Mouse (Mus musculus): Measurements from ENCODE around the gene Elf4. TPM values are rescaled to one million over a fixed set of nuclear protein-coding genes. Genes with fewer than 3 reads are reported as not detected.
A peak's percentile ranks its signal among the peaks of the same experiment; 100 is the strongest.

Gene Elf4
- polyA plus RNA-seq, 1 experiment from 2014 or later = 2.0 TPM

DNA sequence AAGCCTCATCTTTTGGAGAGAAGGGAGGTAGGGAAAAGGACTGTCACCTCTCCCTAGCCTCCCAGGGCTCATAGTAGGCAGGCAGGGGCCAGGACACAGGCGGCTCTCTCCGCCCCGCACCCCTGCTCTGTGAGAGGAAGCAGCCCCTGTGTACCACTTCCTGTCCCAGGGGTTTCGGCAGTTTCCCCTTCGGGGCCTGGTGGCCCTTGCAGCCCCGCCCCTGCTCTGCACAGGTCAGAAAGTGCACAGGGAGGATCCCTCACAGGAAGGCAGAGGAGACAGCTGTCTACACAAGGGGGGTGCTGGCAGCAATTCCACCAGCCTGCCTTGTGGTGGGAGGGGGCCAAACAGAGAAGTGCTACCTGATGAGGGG is 29.4 kb downstream of the Elf4 start:
- whole genome bisulfite sequencing = 29% methylated on average over 6 of the region's 6 CpGs
- H3K4me1 ChIP-seq = peaks cover 12% of the 10 kb centered on the region
- no peak overlapping the region for H3K4me3 ChIP-seq
- no peaks in the 10 kb centered on the region for H3K9me3 ChIP-seq
- no peaks in the 10 kb centered on the region for H3K36me3 ChIP-seq (replicated peaks)
- H3K27me3 ChIP-seq (ENCODE audit: poor library complexity, severe bottlenecking) = no peaks in the 10 kb centered on the region
- DNase-seq (ENCODE audit: extremely low spot score, low spot score) = no peak
- H3K27ac ChIP-seq = no peak overlapping the region

DNA sequence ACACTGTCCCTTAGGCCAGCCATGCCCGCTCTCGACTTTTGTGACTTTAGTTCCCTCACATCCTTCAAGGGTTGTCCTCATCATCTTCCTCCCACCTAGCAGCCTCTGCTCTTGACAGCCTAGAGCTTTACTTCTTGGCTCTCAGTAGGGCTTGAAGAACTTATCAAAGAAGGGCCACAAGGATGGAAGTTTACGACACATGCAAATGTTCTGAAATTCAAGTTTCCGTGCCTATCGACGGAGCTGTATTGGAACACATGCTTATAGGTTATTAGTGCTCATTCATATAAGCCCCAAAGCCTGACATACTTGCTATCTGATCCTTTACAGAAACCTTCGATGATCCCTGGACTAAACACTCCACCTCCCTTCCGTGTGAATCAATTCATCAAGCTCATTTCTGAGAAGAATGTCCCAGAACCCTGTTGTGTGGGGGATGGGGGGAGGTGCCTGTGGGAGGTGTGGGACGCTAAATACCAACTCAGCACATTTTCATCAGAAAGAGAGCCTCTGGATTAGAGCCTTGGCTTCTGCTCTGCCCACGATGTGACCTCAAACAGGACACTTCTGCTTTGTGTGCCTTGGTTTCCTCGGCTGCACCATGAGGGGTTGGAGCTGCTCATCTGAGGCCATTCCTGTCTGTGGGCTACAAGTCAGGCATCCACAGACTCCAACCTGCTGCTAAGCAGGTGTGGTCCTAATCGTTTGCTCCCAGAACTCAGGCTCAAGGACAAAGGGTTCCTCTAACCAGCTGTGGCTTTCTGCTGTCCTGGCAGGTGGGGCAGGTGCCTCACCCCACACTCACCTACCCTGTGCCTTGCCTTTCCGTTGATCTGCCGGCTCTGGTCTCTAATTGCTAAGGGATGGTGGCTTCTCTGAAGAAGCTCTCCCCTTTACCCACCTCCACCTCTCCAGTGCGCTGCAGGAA is 30.1 kb downstream of the Elf4 start:
- H3K9me3 ChIP-seq = no peaks in the 10 kb centered on the region
- WGBS = 67% methylated on average over 15 of the region's 15 CpGs
- no peak overlapping the region for H3K4me3 ChIP-seq
- H3K36me3 ChIP-seq (replicated peaks) = no peaks in the 10 kb centered on the region
- DNase-seq (ENCODE audit: extremely low spot score, low spot score) = no peak
- no peaks in the 10 kb centered on the region for H3K27me3 ChIP-seq (ENCODE audit: poor library complexity, severe bottlenecking)
- H3K4me1 ChIP-seq = peaks cover 12% of the 10 kb centered on the region
- H3K27ac ChIP-seq = no peak overlapping the region

DNA sequence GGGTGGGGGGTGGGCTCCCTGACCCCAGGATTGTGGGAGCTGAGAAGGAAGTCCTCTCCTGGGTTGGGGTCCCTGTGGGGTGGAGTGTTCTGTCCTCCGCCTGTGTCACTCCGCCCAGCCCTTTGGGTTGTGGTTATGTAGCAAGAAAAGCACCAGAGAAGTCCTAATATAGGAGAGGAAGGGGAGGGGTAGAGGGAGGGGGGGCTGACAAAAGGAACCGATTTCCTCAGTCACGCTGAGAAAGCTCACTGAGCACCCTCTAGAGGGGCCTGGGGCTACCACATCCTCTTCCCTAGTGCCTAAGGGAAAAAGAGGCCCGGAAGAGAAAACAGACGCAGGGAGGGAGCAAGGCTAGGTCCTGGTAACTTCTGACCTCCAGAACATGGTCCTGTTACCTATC is 33.4 kb downstream of the Elf4 start:
- Histone ChIP-seq H3K4me3 (no peak overlapping the region), H3K4me1 (peaks cover 15% of the 10 kb centered on the region), H3K27ac (no peak overlapping the region), H3K36me3 (replicated peaks) (no peaks in the 10 kb centered on the region), H3K27me3 (ENCODE audit: poor library complexity, severe bottlenecking) (no peaks in the 10 kb centered on the region), H3K9me3 (no peaks in the 10 kb centered on the region)
- DNase-seq (ENCODE audit: extremely low spot score, low spot score) = no peak
- 36% methylated on average over 6 of the region's 6 CpGs for WGBS

DNA sequence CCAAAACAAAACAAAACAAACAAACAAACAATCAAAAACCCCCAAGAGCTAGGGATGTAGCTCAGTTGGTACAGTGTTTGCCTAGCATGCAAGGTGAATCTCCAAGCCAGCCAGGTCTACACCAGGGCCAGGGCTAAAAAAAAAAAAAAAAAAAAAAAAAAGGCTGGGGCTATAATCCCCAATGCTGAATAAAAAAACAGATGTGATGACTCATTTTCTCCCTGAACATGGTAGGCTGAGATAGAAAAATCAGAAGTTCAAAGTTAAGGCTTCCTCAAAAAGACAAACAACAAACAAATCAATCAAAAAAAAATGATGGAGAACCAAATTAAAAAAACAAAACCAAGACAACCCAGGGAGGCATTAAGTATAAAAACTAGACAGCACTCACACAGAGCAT is 33.8 kb downstream of the Elf4 start:
- Histone ChIP-seq H3K27me3 (ENCODE audit: poor library complexity, severe bottlenecking) (no peaks in the 10 kb centered on the region), H3K27ac (no peak overlapping the region), H3K4me3 (no peak overlapping the region), H3K9me3 (no peaks in the 10 kb centered on the region), H3K4me1 (peaks cover 15% of the 10 kb centered on the region), H3K36me3 (replicated peaks) (no peaks in the 10 kb centered on the region)
- DNase-seq (ENCODE audit: extremely low spot score, low spot score) = no peak

DNA sequence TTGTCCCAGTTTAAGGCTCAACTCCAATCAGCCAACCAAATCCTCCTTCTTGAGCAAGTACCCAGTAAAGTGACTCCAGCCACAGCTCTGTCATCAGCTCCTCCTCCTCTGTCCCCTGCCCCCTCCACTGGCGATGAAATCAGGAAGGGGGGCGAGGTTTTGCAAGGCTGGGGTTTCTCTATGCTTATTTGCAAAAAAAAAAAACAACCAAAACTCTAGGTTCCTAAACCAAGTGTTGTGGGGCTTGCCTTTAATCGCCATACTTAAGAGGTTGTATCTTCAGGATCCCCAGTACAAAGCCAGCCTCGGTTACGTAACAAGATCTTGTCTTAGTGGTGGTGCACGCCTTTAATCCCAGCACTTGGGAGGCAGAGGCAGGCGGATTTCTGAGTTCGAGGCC is 34.3 kb downstream of the Elf4 start:
- Histone ChIP-seq H3K36me3 (replicated peaks) (no peaks in the 10 kb centered on the region), H3K4me3 (no peak overlapping the region), H3K9me3 (no peaks in the 10 kb centered on the region), H3K4me1 (peaks cover 13% of the 10 kb centered on the region), H3K27me3 (ENCODE audit: poor library complexity, severe bottlenecking) (no peaks in the 10 kb centered on the region), H3K27ac (no peak overlapping the region)
- DNase-seq (ENCODE audit: extremely low spot score, low spot score) = no peak
- 82% methylated on average over 8 of the region's 8 CpGs for WGBS

DNA sequence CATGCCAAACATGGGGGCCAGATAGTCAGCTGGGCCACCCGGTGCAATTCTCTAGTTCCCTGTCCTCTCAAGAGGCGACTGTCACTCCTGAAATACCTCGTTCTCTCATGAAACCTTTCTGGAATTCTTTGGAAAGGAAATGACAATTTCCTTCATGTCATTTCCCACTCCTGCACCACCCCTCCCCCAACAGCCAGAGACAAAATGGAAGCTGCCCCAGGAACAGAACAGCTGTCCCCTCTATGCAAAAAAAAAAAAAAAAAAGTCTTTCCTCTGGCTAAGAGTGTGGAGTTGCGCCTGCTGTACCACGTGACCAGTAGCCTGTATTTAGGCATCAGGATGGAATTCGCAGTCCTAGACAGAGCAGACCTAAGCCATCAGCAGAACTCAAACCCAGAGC is 34.7 kb downstream of the Elf4 start:
- H3K27me3 ChIP-seq (ENCODE audit: poor library complexity, severe bottlenecking) = no peaks in the 10 kb centered on the region
- H3K9me3 ChIP-seq = no peaks in the 10 kb centered on the region
- no peak for DNase-seq (ENCODE audit: extremely low spot score, low spot score)
- H3K27ac ChIP-seq = no peak overlapping the region
- H3K4me3 ChIP-seq = no peak overlapping the region
- H3K36me3 ChIP-seq (replicated peaks) = no peaks in the 10 kb centered on the region
- H3K4me1 ChIP-seq = peaks cover 9% of the 10 kb centered on the region
- WGBS = 87% methylated on average over 6 of the region's 6 CpGs

DNA sequence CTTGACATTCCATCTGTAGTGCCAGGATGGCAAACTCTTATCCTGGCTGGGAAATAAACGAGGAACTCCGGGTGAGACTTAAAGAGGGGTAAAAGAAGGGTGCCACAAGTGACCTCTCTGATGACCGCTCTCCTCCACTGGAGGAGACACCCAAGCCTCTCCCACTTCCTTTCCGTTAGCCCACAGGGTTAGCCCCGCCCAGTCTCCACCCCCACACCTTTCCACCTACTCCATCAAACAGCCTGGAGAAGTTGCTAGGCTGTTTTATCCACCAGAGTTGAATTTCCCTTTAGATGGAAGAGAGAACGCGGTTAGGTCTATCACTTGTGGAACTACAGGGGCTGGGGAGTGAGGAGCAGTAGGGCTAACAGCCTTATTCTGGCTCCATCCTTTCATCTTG is 37.7 kb downstream of the Elf4 start:
- Histone ChIP-seq H3K27me3 (ENCODE audit: poor library complexity, severe bottlenecking) (no peaks in the 10 kb centered on the region), H3K27ac (no peak overlapping the region), H3K4me1 (peaks cover 8% of the 10 kb centered on the region; the same call in 1 of the 2 replicates), H3K36me3 (replicated peaks) (no peaks in the 10 kb centered on the region), H3K4me3 (no peak overlapping the region), H3K9me3 (no peaks in the 10 kb centered on the region)
- no peak for DNase-seq (ENCODE audit: extremely low spot score, low spot score)
- WGBS = 71% methylated on average over 7 of the region's 7 CpGs

DNA sequence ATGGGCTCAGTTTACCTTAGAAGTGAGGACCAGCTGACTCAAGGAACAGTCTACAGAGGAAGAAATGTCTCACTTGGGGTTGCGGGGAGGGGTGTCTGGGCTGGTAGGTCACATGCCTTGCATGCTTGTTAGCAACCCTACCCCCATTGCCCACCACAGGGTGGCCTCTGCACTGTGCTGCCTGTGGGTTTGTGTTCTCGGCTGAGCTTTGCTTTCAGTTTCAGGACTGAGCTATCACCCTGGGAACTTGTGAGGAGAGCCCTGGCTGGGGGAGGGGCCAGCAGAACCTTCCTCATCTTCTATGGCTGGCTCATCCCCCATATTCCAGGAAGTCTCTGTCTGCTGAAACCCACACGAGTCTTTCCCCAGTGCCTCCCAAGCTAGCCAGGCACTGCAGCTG is 38.3 kb downstream of the Elf4 start:
- H3K9me3 ChIP-seq = no peaks in the 10 kb centered on the region
- WGBS = 49% methylated on average over 3 of the region's 3 CpGs
- no peak for DNase-seq (ENCODE audit: extremely low spot score, low spot score)
- H3K36me3 ChIP-seq (replicated peaks) = no peaks in the 10 kb centered on the region
- peaks cover 5% of the 10 kb centered on the region; the same call in 1 of the 2 replicates for H3K4me1 ChIP-seq
- H3K27me3 ChIP-seq (ENCODE audit: poor library complexity, severe bottlenecking) = no peaks in the 10 kb centered on the region
- H3K4me3 ChIP-seq = no peak overlapping the region
- no peak overlapping the region for H3K27ac ChIP-seq

DNA sequence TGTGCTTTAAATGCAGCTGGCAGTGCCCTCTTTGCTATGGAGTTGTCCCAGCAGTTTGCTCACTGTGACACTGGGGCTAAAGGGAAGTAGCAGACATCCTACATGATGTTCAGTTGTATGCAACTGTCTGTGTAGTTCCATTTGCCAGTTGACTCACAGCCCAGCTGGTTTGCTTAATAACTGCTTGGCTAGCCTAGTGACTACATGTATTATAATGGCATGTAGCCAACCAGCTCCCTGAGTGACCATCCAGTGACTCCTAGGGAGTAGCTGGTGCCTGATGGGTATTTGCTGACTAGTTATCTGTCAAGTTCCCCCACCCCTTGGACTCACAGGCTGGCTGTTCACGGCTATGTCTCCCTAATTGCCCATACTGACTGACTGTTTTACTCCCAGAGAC is 39.3 kb downstream of the Elf4 start:
- Histone ChIP-seq H3K27me3 (ENCODE audit: poor library complexity, severe bottlenecking) (no peaks in the 10 kb centered on the region), H3K36me3 (replicated peaks) (no peaks in the 10 kb centered on the region), H3K27ac (no peak overlapping the region), H3K4me3 (no peak overlapping the region), H3K4me1 (peaks cover 3% of the 10 kb centered on the region; the same call in 1 of the 2 replicates), H3K9me3 (no peaks in the 10 kb centered on the region)
- DNase-seq (ENCODE audit: extremely low spot score, low spot score) = no peak
- 85% methylated on average over 1 of the region's 1 CpGs for WGBS

DNA sequence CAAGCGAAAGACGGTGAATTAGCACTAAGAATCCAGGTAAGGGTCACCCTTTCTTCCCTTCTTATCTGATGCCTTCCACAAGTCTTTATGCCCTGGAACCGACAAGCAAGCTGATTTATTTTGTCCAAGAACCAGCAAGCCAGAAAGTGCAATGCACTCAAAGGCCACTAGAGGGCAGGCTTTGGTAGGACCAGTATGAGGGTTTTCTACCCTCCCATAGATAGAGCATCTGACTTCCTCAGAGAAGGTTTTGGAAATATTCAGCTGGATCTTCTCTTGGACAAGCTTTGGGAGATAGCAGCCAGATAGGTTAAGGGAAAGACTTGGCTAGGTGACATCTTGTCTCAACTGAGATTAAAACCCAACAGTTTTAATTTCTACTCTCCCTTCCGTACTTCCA is 39.9 kb downstream of the Elf4 start:
- WGBS = 27% methylated on average over 4 of the region's 4 CpGs
- no peak overlapping the region for H3K27ac ChIP-seq
- H3K4me3 ChIP-seq = no peak overlapping the region
- peak; percentile 54 for DNase-seq (ENCODE audit: extremely low spot score, low spot score)
- H3K27me3 ChIP-seq (ENCODE audit: poor library complexity, severe bottlenecking) = no peaks in the 10 kb centered on the region
- no peaks in the 10 kb centered on the region for H3K9me3 ChIP-seq
- H3K36me3 ChIP-seq (replicated peaks) = no peaks in the 10 kb centered on the region
- H3K4me1 ChIP-seq = peaks cover 3% of the 10 kb centered on the region; the same call in 1 of the 2 replicates

DNA sequence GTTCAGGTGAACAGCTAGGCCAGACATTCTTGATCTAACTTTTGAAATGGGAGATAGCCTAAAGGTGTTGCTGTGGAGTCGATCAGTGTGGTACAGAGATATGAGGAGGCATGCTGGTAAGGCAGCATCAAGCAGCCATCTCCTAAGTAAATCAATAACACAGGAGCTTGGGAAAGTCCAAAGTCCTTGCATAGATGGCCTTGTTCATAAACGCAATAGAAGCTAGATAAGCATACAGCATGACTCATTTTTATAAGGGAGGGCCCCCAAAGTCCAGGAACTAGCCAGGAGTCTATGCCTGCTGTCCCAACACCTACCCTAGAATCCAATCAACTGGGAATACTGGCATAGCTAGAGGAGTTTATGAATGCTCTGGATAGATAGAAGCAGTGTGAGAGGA is 44.5 kb downstream of the Elf4 start:
- no peaks in the 10 kb centered on the region for H3K27me3 ChIP-seq (ENCODE audit: poor library complexity, severe bottlenecking)
- H3K4me3 ChIP-seq = no peak overlapping the region
- H3K27ac ChIP-seq = no peak overlapping the region
- no peak for DNase-seq (ENCODE audit: extremely low spot score, low spot score)
- 84% methylated on average over 2 of the region's 2 CpGs for WGBS
- no peaks in the 10 kb centered on the region; the same call in 1 of the 2 replicates for H3K36me3 ChIP-seq (replicated peaks)
- no peaks in the 10 kb centered on the region for H3K9me3 ChIP-seq
- H3K4me1 ChIP-seq = no peaks in the 10 kb centered on the region

DNA sequence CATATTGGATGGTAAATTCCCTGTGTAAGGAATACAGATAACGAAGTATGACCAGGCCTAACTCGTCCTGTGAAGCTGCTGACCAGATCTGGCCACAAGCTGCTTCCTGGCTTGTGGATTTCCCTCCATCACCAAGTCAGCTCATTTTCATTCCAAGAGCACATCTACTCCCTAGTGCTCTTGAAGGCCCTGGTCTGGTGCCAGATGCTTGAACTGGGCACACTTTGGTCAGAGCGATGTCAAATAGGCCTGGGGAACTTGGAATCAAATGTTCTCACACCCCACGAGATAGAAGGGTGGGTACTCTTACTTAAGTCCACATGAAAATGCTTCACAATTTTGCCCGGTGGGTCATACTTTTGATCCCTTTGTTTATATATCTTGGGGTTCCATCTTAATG is 48.6 kb downstream of the Elf4 start:
- no peaks in the 10 kb centered on the region for H3K27me3 ChIP-seq (ENCODE audit: poor library complexity, severe bottlenecking)
- WGBS = 92% methylated on average over 5 of the region's 5 CpGs
- no peak overlapping the region for H3K27ac ChIP-seq

DNA sequence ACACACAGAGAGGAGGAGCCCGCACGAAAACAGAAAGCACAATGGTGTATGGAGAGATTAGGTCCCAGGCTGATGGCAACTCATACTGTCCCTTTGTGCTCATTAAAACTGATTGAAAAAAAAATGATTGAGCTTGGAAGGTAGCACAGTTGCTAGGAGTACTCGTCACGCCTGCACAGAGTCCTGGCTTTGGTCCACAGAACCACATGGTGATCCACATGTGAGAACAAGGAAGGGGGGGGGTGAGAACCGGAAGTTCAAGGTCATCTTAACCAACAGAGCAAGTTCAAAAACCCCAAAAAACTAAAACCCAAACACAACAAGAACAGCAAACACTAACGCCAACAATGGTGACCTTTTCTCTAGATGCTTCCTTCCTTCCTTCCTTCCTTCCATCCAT is 50.3 kb downstream of the Elf4 start:
- Histone ChIP-seq H3K4me1 (peaks cover 5% of the 10 kb centered on the region), H3K27ac (no peak overlapping the region), H3K27me3 (ENCODE audit: poor library complexity, severe bottlenecking) (no peaks in the 10 kb centered on the region), H3K9me3 (no peaks in the 10 kb centered on the region), H3K4me3 (no peak overlapping the region), H3K36me3 (replicated peaks) (no peaks in the 10 kb centered on the region; the same call in 1 of the 2 replicates)
- DNase-seq (ENCODE audit: extremely low spot score, low spot score) = no peak
- 90% methylated on average over 6 of the region's 6 CpGs for WGBS

More for the DNA sequence above, 48.6 kb downstream of the Elf4 start:
- H3K4me1 ChIP-seq = peaks cover 5% of the 10 kb centered on the region
- no peaks in the 10 kb centered on the region for H3K9me3 ChIP-seq
- H3K36me3 ChIP-seq (replicated peaks) = no peaks in the 10 kb centered on the region; the same call in 1 of the 2 replicates
- DNase-seq (ENCODE audit: extremely low spot score, low spot score) = no peak
- no peak overlapping the region for H3K4me3 ChIP-seq

Data from forebrain, embryonic 10.5 days (tissue).